Mouse (Mus musculus) kidney, adult 9 months (tissue): ENCODE results near the gene Tmem189.

Experiments used
- DNase-seq: peaks from one replicate; pipeline ENCODE4 v3.0.0; 2022

Gene Tmem189

DNA sequence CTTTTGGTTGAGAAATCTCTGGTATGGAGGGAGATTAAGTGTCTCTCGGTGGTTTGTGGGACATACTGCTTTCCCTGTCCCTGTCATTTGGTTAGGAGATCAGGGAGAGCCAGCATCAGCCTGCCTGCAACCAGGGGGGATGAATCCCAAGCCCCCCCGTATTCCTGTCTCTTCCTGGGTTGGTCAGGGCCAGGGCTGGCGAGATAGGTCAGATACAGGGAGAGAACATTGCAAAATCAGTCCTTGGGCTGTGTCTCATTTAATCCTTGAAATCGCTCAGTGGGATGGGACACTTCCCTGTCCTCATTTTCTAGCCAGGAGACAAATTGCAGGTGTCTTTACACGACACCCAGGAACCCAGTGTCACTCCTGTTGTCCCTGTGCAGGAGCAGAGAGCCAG, 10.4 kb upstream of the Tmem189 start:
- no peak for DNase-seq

DNA sequence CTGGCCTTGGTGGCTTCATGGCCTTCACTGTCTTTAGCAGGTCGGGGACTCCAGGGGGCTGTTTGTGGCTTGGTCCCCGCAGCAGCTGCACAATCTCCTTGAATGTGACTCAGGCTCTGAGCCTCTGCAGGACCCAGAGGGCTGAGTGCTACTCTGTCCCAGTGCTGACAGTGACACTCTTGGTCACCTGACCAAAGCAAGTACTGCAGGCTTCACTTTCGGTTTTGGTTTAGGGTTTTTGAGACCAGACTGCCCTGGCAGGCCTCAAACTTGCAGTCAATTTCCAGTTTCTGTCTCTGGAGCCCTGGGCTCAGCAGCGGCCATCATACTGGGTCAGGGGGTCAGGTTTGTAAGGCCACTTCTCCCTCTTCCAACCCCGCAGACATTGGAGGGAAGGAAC, 8.3 kb upstream of the Tmem189 start:
- peak; percentile 76 for DNase-seq

DNA sequence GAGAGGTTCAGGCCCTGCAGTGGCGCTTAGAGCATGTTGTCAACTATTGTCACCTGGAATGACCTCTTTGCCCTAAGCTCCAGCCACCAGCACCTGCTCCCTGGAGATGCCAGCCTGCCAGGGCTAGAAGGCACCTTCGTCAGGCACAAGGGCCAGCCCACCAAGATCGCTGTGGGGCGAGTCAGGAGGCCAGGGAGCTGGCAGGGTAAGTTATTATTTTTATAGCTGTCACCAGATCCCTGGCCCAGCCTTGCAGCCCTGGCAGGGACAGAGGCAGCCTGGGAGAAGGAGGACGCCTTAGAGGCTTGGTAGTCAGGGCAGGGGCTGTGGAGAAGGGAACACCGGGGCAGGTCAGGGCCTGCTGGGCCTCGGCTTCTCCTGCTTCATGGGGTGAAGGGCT, 6.5 kb upstream of the Tmem189 start:
- no peak for DNase-seq

GRCm38 (mm10) chr2:167695491-167695890, 5.9 kb upstream of the Tmem189 start:
- no peak for DNase-seq

DNA sequence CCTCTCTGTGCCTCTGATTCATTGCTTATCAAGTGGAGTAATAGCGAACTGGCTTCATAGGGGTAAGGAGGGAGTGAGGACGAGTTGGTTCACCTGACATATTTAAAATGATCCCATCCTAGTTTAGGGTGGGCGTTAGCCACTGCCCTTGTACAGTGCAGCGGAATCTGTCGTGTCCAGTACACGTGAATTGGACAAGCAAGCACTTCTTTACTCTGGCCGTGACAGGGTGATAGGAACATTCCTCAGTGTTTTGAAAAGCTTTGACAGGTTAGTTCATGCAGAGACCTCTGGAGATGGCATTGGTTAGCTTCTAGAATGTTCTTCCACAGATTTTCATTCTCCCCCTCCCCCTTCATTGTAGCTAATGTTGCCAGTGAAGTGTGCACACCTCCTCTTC, 5.3 kb upstream of the Tmem189 start:
- no peak for DNase-seq

- no peak for DNase-seq
These were observed 4.6 kb upstream of the Tmem189 start for GRCm38 (mm10) chr2:167694244-167694643.

- DNase-seq: no peak
These were observed 3.9 kb upstream of the Tmem189 start for GRCm38 (mm10) chr2:167693540-167693939.

GRCm38 (mm10) chr2:167692831-167693230, 3.2 kb upstream of the Tmem189 start:
- no peak for DNase-seq

DNA sequence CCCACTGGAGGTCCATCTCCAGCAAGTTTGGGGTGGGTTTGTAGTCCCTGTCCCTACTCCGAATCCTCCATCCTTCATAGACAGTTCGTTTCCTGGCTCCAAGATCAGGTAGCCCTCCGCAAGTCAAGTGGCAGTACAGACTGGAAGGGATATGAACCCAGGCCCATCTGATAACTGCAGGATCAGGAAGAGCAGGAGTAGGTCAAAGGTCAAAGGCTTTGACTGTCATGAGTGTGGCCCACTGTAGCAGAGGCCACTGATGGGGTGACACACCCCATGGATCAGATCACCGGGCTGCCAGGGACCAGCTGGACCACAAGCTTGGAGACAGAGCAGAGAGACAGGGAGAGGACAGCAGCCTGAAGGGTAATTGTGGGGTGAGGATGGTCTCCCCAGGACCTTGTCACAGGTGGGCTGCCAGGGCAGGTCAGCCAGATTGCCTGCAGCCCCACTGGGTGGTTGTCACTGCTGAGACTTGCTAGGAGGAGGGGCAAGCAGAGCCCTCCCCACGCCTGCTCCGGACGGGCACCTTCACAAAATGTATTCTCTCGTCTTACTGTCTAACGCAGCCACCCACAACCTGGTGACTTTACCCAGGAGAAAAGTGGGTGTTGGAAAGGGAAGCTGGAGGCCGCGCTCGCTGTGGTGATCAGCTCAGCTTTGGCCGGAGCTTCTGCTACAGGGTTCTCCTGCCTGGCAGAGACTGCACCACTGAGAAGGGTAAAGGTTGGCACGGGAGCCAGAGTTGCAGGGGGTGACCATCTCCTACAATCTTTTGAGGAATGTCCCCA, 2.4 kb upstream of the Tmem189 start:
- DNase-seq: no peak

DNA sequence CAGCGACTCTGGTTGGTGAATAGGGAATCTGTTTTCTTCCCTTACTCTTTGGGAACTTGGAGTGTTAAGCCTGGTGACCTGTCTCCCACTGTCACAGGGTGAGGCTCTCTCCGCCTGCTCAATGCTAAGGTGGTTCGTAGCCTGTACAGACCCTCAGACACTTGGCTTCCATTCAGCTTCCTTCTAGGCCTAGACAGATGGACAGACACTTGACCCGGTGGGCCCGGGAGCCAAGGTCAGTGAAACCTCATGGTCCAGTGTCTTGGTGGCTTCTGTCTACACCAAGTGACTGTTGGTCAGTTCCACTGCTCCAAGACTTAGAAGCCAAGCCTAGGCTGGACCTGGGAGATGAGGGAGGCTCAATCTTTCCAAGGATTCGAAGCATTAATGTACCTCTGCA, 1.8 kb upstream of the Tmem189 start:
- DNase-seq: no peak

DNA sequence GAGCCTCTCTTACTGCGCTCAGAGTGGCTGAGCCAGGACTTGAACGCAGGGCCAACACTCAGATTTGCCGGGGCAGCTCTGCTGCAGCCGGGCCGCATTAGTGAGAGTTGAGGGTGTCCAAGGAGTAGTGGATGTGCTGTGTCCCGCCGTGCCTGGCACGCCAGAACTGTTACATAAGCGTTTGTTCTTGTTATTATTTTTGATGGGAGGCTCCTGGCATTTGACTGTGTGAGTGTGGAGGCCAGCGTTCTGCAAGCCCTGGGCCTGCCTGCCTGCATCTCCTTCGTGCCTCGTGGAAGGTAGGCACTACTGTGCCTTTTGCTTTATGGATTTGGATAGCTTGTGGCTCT, 1.3 kb upstream of the Tmem189 start:
- DNase-seq: peak; percentile 70

- DNase-seq: no peak
These were observed 768 bp upstream of the Tmem189 start for GRCm38 (mm10) chr2:167690219-167690961.

DNA sequence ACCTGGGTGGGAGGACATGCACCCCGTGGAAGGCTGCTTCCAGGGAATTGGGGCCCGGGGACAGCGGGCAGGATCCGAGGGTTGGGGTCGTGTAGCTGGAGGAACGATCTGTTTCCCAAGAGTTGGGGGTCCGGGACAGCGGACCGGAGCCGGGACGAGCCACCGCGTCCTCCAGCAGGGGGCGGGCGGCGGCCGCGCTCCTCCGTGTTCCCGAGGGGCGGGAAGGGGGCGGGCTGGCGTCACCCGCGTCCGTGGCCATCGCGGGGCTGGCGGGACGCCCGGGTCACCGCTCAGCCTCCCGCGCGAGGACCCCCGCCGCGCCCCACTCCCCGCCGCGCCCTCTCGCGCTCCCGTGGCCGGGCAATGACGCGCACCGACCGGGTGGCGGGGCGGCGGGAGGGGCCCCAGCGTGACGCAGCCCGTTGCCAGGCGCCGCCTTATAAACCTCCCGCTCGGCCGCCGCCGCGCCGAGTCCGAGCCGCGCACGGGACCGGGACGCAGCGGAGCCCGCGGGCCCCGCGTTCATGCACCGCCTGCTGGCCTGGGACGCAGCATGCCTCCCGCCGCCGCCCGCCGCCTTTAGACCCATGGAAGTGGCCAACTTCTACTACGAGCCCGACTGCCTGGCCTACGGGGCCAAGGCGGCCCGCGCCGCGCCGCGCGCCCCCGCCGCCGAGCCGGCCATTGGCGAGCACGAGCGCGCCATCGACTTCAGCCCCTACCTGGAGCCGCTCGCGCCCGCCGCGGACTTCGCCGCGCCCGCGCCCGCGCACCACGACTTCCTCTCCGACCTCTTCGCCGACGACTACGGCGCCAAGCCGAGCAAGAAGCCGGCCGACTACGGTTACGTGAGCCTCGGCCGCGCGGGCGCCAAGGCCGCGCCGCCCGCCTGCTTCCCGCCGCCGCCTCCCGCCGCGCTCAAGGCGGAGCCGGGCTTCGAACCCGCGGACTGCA, 847 bp downstream of the Tmem189 start, which contains the start of gene Cebpb:
Cebpb (plus strand) TSS at position 418 of the 954 bp plus-strand sequence.
- DNase-seq: peak; percentile 85

DNA sequence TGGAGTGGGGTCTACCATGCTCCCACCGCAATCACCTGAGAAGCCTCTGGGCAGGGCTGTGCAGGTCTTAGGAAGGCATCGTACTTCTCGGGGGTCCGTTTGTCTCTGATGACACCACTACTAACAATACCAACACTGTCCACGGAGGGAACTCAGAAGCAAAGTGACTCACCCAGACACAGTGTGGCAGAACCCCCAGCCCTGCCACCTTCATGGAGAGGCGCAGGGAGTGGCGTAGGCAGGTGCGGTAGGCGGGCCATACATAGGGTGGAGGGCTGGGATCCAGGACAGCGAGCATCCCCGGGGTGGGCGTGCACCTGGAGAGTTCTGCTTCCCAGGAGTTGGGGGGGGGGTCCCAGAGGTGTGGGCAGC, 1.5 kb downstream of the Tmem189 start:
- DNase-seq: no peak

DNA sequence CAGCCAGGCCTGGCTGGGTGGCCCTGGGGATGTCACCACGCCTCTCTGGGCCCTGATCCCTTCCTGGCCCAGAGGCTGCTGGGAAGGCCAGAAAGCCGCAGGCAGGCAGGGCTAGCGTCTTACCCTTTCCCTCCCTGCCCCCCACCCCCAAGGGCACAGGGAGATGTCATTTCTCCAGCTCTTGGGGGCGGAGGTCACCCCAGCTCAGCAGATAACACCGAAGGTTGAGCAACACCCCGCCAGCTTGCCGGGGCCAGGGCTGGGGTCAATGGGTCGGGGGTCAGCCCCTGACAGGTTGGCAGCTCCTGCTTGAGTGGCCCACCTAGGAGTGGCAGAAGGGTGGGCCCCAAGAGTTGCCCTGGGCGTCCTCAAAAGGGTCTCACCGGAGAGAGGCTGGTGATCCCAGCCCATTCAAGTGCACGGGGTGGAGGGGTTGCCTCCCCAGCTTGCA, 1.9 kb downstream of the Tmem189 start:
- peak; percentile 32 for DNase-seq

- no peak for DNase-seq
These were observed 2.4 kb downstream of the Tmem189 start for GRCm38 (mm10) chr2:167687250-167687586.

GRCm38 (mm10) chr2:167686382-167687249, 3.0 kb downstream of the Tmem189 start:
- DNase-seq: no peak

GRCm38 (mm10) chr2:167685865-167686264, 3.8 kb downstream of the Tmem189 start:
- no peak for DNase-seq

DNA sequence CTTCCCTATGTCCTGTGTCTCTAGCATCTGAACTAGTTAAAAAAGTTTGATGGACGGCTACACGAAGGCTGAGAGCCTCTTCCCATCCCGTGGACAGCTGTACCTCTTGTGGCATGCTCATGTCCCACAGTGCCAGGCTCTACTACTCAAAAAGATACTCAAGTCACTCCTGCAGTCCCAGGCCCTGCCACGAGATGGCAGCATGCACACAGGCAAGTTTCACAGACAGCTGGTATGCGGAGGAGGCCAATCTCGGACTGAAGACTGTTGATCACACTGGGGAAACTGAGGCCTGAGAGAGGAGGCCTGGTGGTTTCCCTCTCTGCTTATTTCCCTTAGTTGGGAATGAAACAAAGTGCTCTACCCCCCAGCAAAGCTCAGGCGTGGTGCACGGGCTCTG, 4.5 kb downstream of the Tmem189 start:
- peak; percentile 99 for DNase-seq

GRCm38 (mm10) chr2:167683721-167684120, 5.9 kb downstream of the Tmem189 start:
- no peak for DNase-seq

DNA sequence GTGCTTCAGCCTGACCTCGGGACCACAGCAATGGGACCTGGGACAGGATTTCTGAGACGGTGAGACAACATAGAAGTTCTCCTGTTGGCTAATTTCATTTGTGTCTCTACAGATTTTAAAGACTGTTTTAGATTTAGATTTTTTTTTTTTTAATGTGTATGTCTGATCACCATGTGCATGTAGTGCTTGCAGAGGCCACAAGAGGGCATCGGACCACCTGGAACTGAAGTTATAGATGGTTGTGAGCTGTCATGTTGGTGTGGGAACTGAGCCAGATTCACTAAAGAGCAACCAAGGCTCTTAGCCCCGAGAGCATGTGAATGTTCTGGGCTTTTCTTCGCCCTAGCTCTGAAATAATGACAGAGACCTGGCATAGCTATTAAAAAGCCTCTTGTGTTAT, 9.0 kb downstream of the Tmem189 start:
- DNase-seq: peak; percentile 75

- DNase-seq: peak; percentile 82
These were observed 9.7 kb downstream of the Tmem189 start for GRCm38 (mm10) chr2:167679902-167680430.
